Mouse (Mus musculus) ovary, postnatal 14 days (tissue): ENCODE data around the gene Klc4.

Experiments
- DNase-seq: peaks from one replicate; pipeline ENCODE4 v3.0.0; 2022; ENCODE audit warnings: low spot score

The Klc4 gene

DNA sequence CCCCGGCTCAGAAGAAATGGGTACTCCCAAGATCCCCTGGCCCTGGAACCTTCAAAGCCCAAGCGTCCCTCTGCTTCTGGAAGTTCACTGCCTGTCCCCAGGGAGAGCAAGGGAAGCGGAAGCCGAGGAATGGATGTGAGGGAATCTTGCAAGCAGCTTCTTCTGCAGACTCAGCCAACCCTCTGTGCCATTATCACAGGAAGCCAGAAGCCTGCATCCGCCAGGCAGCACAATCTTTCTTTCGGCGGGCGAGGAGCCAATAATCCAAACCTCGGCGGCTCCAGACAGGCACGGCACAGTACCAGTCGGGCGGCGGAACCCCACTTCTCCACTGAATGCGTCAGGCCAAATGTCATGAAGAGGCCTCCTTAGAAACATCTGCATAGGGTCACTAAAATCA, 24.5 kb downstream of the Klc4 start:
- peak; percentile 46 for DNase-seq

DNA sequence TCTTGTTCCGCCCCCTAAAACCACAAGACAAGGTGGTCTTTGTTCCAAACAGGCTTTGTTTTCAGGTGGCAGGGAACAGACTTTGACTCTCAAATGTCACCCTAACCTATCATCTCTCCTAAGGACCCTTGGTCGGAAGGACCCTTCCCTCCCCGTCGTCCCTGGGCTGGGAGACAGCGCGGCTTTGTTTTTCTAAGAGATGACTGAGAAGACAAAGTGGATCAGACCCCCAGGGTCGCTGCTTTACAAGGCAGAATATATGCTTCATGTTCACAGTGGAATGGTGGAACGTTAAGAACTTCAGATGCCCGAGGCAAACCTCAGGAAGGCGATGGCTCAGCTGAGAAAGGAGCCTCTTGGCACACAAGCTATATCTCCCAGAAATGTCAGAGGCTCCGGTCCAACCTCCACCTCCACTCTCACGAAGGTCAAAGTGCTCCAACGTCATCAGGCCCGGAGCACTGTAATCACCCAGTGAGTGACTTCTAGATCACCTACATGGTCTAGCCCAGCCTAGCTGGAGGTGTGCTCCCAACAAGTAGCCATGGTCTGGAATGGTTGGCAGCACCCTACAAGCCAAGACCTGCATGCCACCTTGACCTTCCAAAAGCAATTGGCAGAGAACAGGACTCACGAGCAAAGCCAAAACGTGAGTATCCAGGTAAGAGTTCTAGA, 26.0 kb downstream of the Klc4 start:
- DNase-seq: no peak

DNA sequence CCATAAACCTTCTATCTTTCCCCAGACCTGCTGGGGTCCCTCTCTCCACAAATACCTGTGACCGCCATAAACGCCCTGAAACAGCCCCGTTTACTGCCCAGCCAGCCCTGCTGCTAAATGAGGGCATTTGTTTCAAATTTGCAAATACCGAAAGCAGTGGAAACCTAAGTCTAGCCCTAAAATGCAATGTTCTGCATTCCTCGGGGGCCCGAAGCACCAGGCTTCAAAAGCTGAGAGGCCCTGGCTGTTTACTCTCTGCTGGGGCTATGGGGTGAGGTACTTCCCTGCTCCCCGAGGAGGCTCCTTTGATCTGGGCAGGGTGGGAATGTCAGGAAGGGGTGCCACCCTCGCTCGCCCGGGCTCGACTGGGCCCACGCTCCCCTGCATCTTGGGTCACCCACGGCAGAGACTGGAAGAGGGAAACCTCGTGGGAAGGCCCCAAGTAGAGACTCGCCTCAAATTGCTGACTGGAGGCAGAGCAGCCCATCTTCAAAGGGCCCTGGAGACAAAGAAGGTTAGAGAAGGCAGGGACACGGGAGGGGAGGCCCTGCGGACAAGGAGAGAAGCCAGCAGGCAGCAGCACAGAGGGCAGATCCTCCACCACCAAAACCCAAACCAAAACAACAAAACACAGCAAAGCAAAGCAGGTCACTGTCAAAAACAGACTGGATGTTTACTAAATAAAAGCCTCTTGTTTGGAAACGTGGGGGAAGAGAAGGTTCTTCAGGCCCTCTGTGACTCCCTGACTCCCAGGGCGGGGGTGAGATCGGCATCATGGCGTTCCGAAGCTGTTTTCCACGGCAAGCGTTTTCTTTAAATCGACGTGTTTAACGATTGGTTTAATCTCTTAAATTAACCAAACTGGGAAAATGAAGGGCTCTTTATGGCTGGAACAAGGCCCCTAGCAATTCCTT, 26.8 kb downstream of the Klc4 start:
- no peak for DNase-seq

DNA sequence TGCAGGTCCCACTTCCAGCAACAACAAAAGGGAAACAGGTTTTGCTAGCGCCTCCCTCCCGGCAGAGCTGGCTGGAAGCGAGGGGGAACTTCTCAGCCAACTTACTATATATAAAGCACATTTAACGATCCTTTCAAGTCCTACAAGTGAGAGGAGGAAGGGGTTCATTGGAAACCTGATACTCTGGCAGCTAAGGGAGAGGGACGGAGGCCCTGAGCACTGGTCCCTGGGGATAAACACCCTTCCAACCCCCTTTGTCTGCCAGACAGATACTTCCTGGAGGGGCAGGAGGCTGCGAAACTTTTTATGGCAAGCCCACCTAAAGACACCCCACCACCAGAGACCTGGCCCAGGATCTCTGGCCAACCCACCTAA, 27.4 kb downstream of the Klc4 start:
- DNase-seq: no peak

DNA sequence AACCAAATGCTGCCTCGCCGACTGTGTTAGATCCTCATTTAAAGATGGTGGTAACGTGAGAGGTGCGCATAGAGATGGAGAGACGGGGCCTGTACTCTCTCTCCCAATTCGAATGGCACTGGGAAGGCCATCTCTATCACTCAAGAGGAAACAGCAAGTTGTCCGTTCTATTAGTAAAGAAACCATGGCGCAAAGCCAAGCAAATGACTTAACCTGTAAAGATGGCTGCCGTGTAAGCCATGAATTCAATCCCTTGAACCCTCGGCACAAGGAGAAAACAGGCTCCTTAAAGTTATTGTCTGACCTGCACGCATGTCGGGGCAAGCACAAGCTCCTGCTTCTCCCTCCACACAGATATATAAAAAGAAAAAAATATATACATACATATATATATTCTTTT, 28.0 kb downstream of the Klc4 start:
- DNase-seq: no peak

DNA sequence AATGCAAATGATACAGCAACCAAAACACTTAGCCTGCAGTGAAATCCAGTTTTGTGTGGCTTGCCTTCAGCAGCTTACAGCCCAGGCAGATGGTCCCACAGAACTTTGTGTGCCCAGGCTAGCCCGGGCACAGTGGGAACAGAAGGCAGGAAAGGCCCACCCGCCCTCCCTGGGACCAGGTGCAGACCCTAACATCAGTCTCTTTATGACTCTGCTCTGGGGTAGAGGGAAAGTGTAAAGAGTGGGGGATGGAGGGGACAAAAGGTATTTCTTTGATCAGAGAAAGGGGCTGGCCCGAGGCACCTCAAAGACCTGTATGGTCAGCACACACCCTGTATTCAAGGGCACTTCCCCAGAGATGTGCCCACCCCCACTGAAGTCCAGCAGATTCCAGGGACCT, 32.6 kb downstream of the Klc4 start:
- DNase-seq: no peak

DNA sequence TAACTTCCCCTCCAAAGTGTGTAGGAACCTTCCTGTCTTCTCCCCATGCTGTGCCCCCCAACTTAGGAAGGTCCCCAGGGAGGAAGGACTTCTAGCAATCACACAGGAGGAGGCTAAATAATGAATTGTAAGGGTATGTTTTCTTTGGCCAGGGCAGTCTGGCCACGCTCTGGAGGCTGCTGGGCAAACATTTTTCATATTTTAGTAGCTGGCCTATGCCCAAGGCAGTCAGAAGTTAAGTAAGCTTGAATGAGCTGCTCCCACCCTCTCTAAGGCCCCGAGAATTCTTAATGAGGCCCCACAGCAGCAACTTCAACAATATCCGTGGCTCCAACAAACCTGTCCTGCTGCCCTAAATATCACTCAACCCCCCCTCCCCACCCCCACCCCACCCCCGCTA, 33.0 kb downstream of the Klc4 start:
- DNase-seq: no peak

DNA sequence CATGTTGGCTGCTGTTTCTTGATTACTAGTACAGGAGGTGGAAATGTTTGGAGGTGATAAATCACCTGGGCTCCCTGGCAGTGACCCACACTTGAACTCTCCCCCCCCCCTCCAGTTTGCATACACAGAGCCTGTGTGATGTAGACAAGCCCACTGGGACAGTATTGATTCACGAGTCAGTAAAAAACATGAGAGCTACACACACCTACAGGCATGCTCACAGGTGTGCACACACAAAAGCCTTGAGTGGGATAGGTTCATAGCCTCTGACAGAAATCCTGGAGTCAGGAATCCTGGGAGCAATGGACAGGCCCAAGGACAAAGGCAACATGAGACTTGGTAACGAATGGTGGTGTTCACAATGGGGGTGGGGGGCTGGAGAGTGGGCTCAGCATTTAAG, 33.6 kb downstream of the Klc4 start:
- DNase-seq: no peak

DNA sequence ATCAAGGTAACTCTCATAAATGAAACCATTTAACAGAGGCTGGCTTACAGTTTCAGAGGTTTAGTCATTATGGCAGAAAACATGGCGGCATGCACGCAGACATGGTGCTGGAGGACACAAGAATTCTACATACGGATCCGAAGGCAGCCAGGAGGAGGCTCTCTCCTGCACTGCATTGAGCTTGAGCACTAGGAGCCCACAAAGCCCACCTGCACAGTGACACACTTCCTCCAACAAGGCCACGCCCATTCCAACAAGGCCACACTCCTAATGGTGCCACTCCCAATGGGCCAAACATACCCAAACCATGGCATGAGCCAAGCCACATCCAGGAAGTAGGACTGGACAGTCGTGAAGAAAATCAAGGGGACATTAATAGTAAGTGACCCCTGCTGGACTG, 34.5 kb downstream of the Klc4 start:
- no peak for DNase-seq

DNA sequence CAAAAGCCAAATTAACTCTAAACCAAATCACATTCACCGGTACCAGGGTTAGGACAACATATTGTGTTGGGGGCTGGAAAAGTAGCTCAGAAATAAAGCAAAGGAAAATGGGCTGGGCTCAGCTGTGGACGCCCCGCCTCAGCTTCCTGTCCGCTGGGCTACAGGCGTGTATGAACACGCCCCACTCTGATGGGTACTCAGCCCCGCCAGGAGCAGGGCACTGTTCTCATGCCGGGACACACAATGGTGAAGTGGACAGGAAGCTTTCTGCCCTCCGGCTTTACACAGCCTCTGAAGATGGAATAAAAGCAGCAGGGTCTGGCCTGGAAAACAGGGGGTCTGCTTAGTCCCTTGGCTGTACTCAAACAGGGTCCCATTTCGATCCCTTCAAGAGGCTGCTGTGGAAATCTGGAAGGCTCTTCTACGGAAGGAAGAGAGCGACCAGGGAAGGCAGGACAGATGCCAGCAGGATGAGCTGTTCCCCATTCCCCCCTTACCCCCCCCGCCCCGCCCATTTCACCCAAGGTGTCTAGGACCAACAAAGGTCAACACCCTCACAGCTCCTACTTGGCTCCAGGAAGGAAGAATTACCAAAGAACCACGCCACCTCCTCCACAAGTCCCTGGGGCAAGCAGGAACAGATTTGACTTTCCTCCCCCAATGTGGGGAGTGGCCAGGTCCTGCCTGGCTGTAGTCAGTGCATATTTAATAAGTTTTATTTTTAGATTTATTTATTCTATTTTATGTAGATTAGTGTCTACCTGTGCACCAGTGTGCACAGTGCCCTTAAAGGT, 35.9 kb downstream of the Klc4 start:
- no peak for DNase-seq

DNA sequence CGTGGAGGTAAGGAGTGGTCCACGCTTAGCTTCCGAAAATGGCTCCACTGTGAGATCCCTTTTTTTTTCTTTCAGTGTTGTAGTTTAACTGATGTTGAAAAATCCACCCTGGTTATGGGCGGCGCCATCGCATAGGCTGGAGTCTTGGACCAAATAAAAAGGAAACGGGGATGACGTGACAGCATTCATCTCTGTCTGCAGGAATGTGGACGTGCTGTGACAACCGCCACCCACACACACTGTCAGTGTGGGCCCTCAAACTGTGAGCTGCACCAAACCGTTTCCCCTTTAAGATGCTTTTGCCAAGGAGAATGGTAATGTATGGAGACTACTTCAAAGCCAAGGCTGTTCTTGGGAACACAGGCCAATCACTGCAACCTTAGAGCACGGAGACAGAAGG, 39.8 kb downstream of the Klc4 start:
- DNase-seq: no peak

DNA sequence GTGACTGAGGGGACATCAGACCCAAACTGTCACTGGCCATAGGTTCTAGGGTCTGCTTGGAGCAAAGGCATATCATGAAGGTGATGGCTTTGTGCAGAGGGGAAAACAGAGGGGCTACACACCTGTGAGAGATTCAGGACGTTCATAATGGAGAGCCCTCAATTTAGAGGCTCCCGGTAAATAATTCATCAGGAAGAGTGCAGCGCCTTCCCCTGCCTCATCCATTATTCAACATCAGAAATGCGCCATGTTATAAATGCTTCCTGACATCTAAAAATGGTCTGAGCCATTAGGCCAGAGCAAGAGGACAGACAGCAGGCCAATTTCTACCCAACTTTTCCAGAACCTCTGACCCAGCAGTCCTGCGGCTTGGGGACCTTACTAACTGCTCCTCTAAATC, 40.7 kb downstream of the Klc4 start:
- DNase-seq: no peak

DNA sequence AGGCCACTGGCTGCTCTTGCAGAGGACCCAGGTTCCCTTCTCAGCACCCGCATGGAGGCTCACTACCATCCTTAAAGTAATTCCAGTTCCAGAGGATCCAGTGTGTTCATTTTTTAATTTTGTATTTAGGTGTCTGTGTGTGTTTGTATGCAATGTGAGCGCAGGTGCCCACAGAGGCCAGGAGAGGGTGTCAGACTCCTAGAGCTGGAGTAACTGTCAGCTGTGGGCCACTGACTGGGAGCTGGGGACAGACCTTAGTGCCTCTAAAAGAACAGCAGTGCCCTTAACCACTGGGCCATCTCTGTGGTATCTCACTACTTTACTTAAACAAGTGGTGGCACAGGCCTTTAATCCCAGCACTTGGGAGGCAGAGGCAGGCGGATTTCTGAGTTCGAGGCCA, 42.6 kb downstream of the Klc4 start:
- no peak for DNase-seq

DNA sequence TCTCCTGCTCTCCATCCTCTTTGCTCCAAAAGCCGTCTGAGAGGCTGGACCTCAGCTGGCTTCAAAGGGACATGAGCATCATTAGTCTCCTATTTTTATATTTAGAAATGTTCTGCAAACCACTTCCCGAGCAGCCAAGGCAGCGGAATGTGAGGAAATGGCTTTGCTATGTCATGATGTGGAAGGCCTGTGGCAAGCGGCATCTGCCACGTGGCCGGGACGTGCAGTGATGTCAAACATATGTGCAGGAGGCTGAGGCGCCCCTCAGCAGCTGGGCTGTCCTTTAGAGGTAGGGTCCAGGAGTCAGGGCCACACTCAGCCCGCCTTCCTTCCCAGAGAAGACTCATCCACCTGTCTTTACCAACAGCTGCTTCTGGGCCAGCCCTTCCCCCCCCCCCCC, 43.6 kb downstream of the Klc4 start:
- DNase-seq: no peak

DNA sequence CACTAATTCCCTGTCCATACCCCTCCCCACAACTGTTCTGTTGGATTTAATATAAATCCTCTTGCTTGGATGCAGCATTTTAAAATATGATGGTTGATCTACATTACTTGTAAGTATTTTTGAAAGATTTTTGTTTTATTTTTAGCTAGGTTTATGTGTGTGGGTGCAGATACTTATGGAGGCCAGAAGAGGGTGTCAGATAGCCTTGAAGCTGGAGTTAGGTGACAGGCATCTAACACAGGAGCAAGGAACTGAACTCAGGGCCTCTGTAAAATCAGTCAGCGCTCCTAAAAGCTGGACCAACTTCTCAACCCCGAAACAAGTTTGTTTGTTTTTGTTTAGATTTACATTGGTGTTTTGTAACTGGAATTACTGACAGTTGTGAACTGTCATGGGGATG, 45.3 kb downstream of the Klc4 start:
- no peak for DNase-seq

DNA sequence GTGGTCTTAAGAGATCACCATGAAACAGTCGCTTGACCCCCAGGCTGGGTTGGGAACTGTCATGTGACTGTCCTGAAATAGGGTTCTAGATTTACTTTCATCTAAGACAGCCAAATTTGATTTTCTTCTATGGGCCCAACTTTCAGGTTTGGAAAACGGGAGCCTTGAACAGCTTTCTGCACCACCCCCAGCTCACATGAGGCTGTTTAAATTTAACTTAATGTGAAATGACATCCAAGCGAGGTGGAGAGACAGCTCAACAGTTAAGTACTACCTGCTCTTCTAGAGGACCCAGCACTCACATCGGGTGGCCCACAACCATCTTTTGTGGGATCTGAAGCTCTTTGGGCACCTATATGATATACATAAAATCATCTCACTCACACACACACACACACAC, 46.9 kb downstream of the Klc4 start:
- no peak for DNase-seq

DNA sequence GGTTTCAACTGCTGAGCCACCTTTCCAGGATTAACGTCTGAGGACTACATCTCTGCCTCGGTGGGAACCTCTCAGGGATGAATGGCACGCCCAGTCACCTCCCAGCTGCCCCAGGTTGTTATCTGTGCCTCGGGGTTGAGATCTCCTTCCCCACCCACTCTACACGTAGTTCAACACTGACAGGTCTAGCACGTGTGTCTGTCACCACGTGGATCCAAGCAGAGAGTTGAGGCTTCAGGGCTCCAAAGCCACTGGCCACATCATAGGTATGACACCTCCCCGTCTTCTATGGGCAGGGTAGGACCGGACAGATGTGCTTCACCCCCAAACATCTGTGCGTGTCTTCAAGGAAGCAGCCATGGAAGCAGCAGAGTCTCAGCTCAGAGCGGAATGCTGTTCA, 47.9 kb downstream of the Klc4 start:
- no peak for DNase-seq

DNA sequence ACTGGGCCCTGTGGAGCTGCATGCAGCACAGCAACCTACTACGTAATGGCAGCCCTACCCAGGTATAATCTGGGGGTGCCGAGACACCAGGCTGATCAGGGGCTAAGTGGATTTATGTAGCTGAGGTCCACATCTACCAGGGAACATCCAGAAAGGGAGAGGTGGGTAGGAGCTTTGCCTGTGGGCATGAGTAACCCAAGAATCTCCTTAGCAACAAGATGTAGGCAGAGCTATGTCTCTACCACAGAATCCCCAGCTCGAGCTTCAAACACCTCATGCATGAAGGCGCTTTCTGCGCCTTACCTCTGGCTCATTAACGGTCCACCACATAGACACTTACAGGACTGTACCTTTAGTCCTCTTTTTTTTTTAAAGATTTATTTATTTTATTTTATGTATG, 50.5 kb downstream of the Klc4 start:
- DNase-seq: no peak

DNA sequence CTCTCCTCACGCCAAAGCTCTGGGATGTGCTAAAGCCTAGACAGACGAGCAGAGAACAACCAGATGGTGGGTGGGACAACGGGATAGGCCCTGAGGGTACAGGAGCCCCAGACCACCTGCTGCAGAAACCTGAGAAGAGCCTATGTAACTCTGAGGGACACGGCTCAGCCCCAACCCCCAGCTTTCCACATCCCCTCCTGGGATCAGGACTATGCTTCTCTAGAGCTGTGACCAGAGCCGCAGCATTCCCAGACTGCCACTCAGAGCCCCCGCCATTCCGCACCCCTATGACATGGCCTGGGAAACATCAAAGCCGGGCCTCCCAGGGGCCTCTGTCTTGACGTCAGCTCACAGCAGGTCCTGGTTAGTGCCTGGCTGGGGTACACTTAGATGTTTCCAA, 51.2 kb downstream of the Klc4 start:
- DNase-seq: no peak

DNA sequence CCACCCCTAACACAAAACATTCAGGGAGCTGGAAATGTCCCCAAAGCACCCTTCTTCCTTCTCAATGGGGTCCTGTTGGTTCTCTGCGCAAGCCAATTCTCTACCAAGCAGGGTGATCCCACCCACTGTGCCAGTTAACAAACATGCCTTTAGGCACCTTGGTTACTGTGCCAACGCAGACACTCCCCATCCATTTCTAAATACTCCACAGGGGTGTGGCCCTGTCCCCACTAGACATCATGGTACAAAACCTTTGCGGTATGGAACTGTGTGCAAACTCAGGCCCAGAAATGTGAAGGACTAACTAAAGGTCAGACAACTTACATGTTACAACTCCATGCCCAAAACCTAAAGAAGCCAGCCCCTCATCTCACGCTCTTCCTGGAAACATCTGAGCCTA, 52.7 kb downstream of the Klc4 start:
- no peak for DNase-seq

DNA sequence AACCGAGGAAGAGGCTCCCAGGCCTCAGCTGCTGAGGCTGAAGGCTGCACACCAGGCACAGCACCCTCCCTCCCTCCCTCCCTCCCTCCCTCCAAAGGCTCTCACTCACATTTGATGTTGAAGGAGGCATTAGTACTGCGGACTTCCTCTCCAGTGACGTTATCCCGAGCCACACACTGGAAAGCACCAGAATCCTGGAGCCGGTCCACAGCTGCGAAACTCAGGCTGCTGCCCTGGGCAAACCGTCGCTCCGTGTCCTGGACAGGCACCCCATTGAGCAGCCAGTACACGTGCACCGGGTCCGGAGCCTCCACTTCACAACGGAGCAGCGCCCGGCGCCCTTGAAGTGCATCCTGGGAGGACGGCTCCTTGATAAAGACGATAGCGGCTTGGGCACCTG, 54.4 kb downstream of the Klc4 start:
- DNase-seq: no peak

DNA sequence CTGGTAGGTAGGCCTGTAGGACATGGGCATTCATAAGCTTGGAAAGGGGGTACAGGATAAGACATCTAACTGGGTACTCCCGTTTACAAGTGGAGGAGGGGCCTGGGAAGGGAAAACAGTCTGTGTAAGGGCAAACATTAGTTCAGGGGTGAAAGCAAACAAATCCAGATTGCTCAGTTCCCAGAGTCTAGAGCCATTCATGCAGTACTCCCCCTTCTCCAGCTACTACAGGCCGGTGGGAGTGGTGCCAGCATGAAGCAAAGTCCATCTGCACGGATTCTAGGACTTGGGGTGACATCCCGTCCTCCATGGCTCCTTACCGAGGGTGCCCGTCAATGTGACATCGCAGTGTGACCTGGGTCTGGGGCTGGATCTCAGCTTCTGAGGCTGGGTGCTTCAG, 55.4 kb downstream of the Klc4 start:
- no peak for DNase-seq
